Mouse (Mus musculus): Measurements from ENCODE around the gene Socs1. TPM values are rescaled to one million over a fixed set of nuclear protein-coding genes. Genes with fewer than 3 reads are reported as not detected.
"Not testable (repeated sequence)": the region's sequence is repeated elsewhere in the genome, so short reads cannot be mapped to it uniquely, and the experiment has no call there.

The Socs1 gene
- polyA plus RNA-seq, 1 experiment from 2014 or later = 0.77 TPM

GRCm38 (mm10) chr16:10818579-10819135 lies 33.3 kb upstream of the Socs1 start:
- peaks cover 4% of the 10 kb centered on the region; the same call in 1 of the 2 replicates for H3K4me1 ChIP-seq (ENCODE audit: control insufficient read depth, low read depth, low read length)
- H3K9me3 ChIP-seq (replicated peaks; ENCODE audit: control insufficient read depth, low read length) = no peaks in the 10 kb centered on the region
- no peak overlapping the region for H3K9ac ChIP-seq (ENCODE audit: low read depth, low read length)
- no peak for ATAC-seq (ENCODE audit: low read depth)
- H3K4me2 ChIP-seq (ENCODE audit: low read depth, low read length) = no peak overlapping the region
- no peak overlapping the region for H3K4me3 ChIP-seq (ENCODE audit: low read depth, low read length)
- H3K36me3 ChIP-seq (ENCODE audit: control insufficient read depth, insufficient read depth) = no peaks in the 10 kb centered on the region
- no peak overlapping the region for H3K27ac ChIP-seq (ENCODE audit: low read length)
- 68% methylated on average over 4 of the region's 4 CpGs for WGBS (ENCODE audit: insufficient replicate concordance)
- peaks cover 3% of the 10 kb centered on the region; the same call in 1 of the 2 replicates for H3K27me3 ChIP-seq (ENCODE audit: control insufficient read depth, insufficient read depth, low read depth, low read length)

GRCm38 (mm10) chr16:10814864-10815263 lies 29.5 kb upstream of the Socs1 start:
- Histone ChIP-seq H3K27me3 (ENCODE audit: control insufficient read depth, insufficient read depth, low read depth, low read length) (peaks cover 3% of the 10 kb centered on the region; the same call in 1 of the 2 replicates), H3K4me3 (ENCODE audit: low read depth, low read length) (no peak overlapping the region), H3K9ac (ENCODE audit: low read depth, low read length) (no peak overlapping the region), H3K9me3 (replicated peaks; ENCODE audit: control insufficient read depth, low read length) (no peaks in the 10 kb centered on the region), H3K4me2 (ENCODE audit: low read depth, low read length) (no peak overlapping the region), H3K27ac (ENCODE audit: low read length) (no peak overlapping the region), H3K36me3 (ENCODE audit: control insufficient read depth, insufficient read depth) (no peaks in the 10 kb centered on the region), H3K4me1 (ENCODE audit: control insufficient read depth, low read depth, low read length) (peaks cover 4% of the 10 kb centered on the region; the same call in 1 of the 2 replicates)
- WGBS (ENCODE audit: insufficient replicate concordance) = 27% methylated on average over 4 of the region's 4 CpGs
- ATAC-seq (ENCODE audit: low read depth) = no peak

GRCm38 (mm10) chr16:10813726-10814125 lies 28.4 kb upstream of the Socs1 start:
- peaks cover 4% of the 10 kb centered on the region; the same call in 1 of the 2 replicates for H3K4me1 ChIP-seq (ENCODE audit: control insufficient read depth, low read depth, low read length)
- no peaks in the 10 kb centered on the region for H3K36me3 ChIP-seq (ENCODE audit: control insufficient read depth, insufficient read depth)
- H3K4me2 ChIP-seq (ENCODE audit: low read depth, low read length) = no peak overlapping the region
- no peak overlapping the region for H3K27ac ChIP-seq (ENCODE audit: low read length)
- no peak for ATAC-seq (ENCODE audit: low read depth)
- peaks cover 3% of the 10 kb centered on the region; the same call in 1 of the 2 replicates for H3K27me3 ChIP-seq (ENCODE audit: control insufficient read depth, insufficient read depth, low read depth, low read length)
- H3K9ac ChIP-seq (ENCODE audit: low read depth, low read length) = no peak overlapping the region
- H3K9me3 ChIP-seq (replicated peaks; ENCODE audit: control insufficient read depth, low read length) = no peaks in the 10 kb centered on the region
- WGBS (ENCODE audit: insufficient replicate concordance) = 45% methylated on average over 4 of the region's 4 CpGs
- no peak overlapping the region for H3K4me3 ChIP-seq (ENCODE audit: low read depth, low read length)

GRCm38 (mm10) chr16:10812865-10813371 lies 27.6 kb upstream of the Socs1 start, which contains the start of gene Gm11172:
Gm11172 (plus strand) TSS chr16:10812915.
- WGBS (ENCODE audit: insufficient replicate concordance) = 21% methylated on average over 2 of the region's 2 CpGs
- peaks cover 4% of the 10 kb centered on the region; the same call in 1 of the 2 replicates for H3K4me1 ChIP-seq (ENCODE audit: control insufficient read depth, low read depth, low read length)

GRCm38 (mm10) chr16:10810376-10810775 lies 25.0 kb upstream of the Socs1 start:
- H3K4me1 ChIP-seq (ENCODE audit: control insufficient read depth, low read depth, low read length) = peaks cover 4% of the 10 kb centered on the region; the same call in 1 of the 2 replicates
- no peak for ATAC-seq (ENCODE audit: low read depth)
- H3K4me2 ChIP-seq (ENCODE audit: low read depth, low read length) = no peak overlapping the region
- no peaks in the 10 kb centered on the region for H3K27me3 ChIP-seq (ENCODE audit: control insufficient read depth, insufficient read depth, low read depth, low read length)
- 54% methylated on average over 1 of the region's 1 CpGs for WGBS (ENCODE audit: insufficient replicate concordance)
- H3K27ac ChIP-seq (ENCODE audit: low read length) = no peak overlapping the region
- H3K4me3 ChIP-seq (ENCODE audit: low read depth, low read length) = no peak overlapping the region
- H3K9me3 ChIP-seq (replicated peaks; ENCODE audit: control insufficient read depth, low read length) = no peaks in the 10 kb centered on the region
- H3K9ac ChIP-seq (ENCODE audit: low read depth, low read length) = no peak overlapping the region
- H3K36me3 ChIP-seq (ENCODE audit: control insufficient read depth, insufficient read depth) = no peaks in the 10 kb centered on the region

More at GRCm38 (mm10) chr16:10812865-10813371, 27.6 kb upstream of the Socs1 start, which contains the start of gene Gm11172:
- Histone ChIP-seq H3K9me3 (replicated peaks; ENCODE audit: control insufficient read depth, low read length) (no peaks in the 10 kb centered on the region), H3K27me3 (ENCODE audit: control insufficient read depth, insufficient read depth, low read depth, low read length) (no peaks in the 10 kb centered on the region), H3K4me3 (ENCODE audit: low read depth, low read length) (no peak within 1 kb of the TSS), H3K27ac (ENCODE audit: low read length) (no peak within 1 kb of the TSS), H3K36me3 (ENCODE audit: control insufficient read depth, insufficient read depth) (no peaks in the 10 kb centered on the region), H3K4me2 (ENCODE audit: low read depth, low read length) (no peak within 1 kb of the TSS), H3K9ac (ENCODE audit: low read depth, low read length) (no peak within 1 kb of the TSS)
- no peak for ATAC-seq (ENCODE audit: low read depth)

GRCm38 (mm10) chr16:10805789-10806527 lies 20.6 kb upstream of the Socs1 start, which contains the start of gene Prm1:
Prm1 (minus strand) TSS chr16:10805839.
- WGBS (ENCODE audit: insufficient replicate concordance) = 51% methylated on average over 10 of the region's 10 CpGs
- Histone ChIP-seq H3K4me2 (ENCODE audit: low read depth, low read length) (no peak within 1 kb of the TSS), H3K4me3 (ENCODE audit: low read depth, low read length) (no peak within 1 kb of the TSS), H3K9ac (ENCODE audit: low read depth, low read length) (no peak within 1 kb of the TSS), H3K27ac (ENCODE audit: low read length) (no peak within 1 kb of the TSS), H3K36me3 (ENCODE audit: control insufficient read depth, insufficient read depth) (no peaks in the 10 kb centered on the region), H3K9me3 (replicated peaks; ENCODE audit: control insufficient read depth, low read length) (no peaks in the 10 kb centered on the region), H3K4me1 (ENCODE audit: control insufficient read depth, low read depth, low read length) (no peaks in the 10 kb centered on the region), H3K27me3 (ENCODE audit: control insufficient read depth, insufficient read depth, low read depth, low read length) (no peaks in the 10 kb centered on the region)
- no peak for ATAC-seq (ENCODE audit: low read depth)

GRCm38 (mm10) chr16:10802420-10802819 lies 17.1 kb upstream of the Socs1 start:
- H3K27me3 ChIP-seq (ENCODE audit: control insufficient read depth, insufficient read depth, low read depth, low read length); H3K9ac ChIP-seq (ENCODE audit: low read depth, low read length); H3K27ac ChIP-seq (ENCODE audit: low read length); H3K4me2 ChIP-seq (ENCODE audit: low read depth, low read length); H3K36me3 ChIP-seq (ENCODE audit: control insufficient read depth, insufficient read depth); H3K4me1 ChIP-seq (ENCODE audit: control insufficient read depth, low read depth, low read length); H3K9me3 ChIP-seq (replicated peaks; ENCODE audit: control insufficient read depth, low read length); H3K4me3 ChIP-seq (ENCODE audit: low read depth, low read length); ATAC-seq (ENCODE audit: low read depth): not testable (repeated sequence)
- WGBS (ENCODE audit: insufficient replicate concordance) = 64% methylated on average over 3 of the region's 3 CpGs

GRCm38 (mm10) chr16:10796034-10796433 lies 10.7 kb upstream of the Socs1 start, which contains the start of gene Prm2:
Prm2 (minus strand) TSS chr16:10796134.
- H3K36me3 ChIP-seq (ENCODE audit: control insufficient read depth, insufficient read depth) = no peaks in the 10 kb centered on the region
- peaks cover 13% of the 10 kb centered on the region for H3K27me3 ChIP-seq (ENCODE audit: control insufficient read depth, insufficient read depth, low read depth, low read length)
- H3K4me3 ChIP-seq (ENCODE audit: low read depth, low read length) = no peak within 1 kb of the TSS
- H3K9me3 ChIP-seq (replicated peaks; ENCODE audit: control insufficient read depth, low read length) = no peaks in the 10 kb centered on the region
- no peak within 1 kb of the TSS for H3K9ac ChIP-seq (ENCODE audit: low read depth, low read length)
- 63% methylated on average over 6 of the region's 6 CpGs for WGBS (ENCODE audit: insufficient replicate concordance)
- no peak for ATAC-seq (ENCODE audit: low read depth)
- H3K27ac ChIP-seq (ENCODE audit: low read length) = no peak within 1 kb of the TSS
- H3K4me1 ChIP-seq (ENCODE audit: control insufficient read depth, low read depth, low read length) = no peaks in the 10 kb centered on the region
- no peak within 1 kb of the TSS for H3K4me2 ChIP-seq (ENCODE audit: low read depth, low read length)

GRCm38 (mm10) chr16:10790702-10791101 lies 5.4 kb upstream of the Socs1 start, which contains the start of gene Prm3:
Prm3 (minus strand) TSS chr16:10790914.
- H3K27me3 ChIP-seq (ENCODE audit: control insufficient read depth, insufficient read depth, low read depth, low read length) = no peaks in the 10 kb centered on the region
- 48% methylated on average over 9 of the region's 9 CpGs for WGBS (ENCODE audit: insufficient replicate concordance)

More at GRCm38 (mm10) chr16:10790702-10791101, 5.4 kb upstream of the Socs1 start, which contains the start of gene Prm3:
- Histone ChIP-seq H3K9ac (ENCODE audit: low read depth, low read length) (no peak within 1 kb of the TSS), H3K27ac (ENCODE audit: low read length) (no peak within 1 kb of the TSS), H3K9me3 (replicated peaks; ENCODE audit: control insufficient read depth, low read length) (no peaks in the 10 kb centered on the region), H3K4me1 (ENCODE audit: control insufficient read depth, low read depth, low read length) (peaks cover 3% of the 10 kb centered on the region; the same call in 1 of the 2 replicates), H3K4me2 (ENCODE audit: low read depth, low read length) (no peak within 1 kb of the TSS), H3K4me3 (ENCODE audit: low read depth, low read length) (no peak within 1 kb of the TSS), H3K36me3 (ENCODE audit: control insufficient read depth, insufficient read depth) (no peaks in the 10 kb centered on the region)
- no peak for ATAC-seq (ENCODE audit: low read depth)

All from liver, embryonic 16.5 days (tissue).